Mouse (Mus musculus) layer of hippocampus, adult 9-10 months (tissue): ENCODE results near the gene Unk.

ENCODE experiments used
- DNase-seq: peaks from one replicate; pipeline ENCODE4 v3.0.0; 2022; ENCODE audit warnings: low spot score

Unk gene

DNA sequence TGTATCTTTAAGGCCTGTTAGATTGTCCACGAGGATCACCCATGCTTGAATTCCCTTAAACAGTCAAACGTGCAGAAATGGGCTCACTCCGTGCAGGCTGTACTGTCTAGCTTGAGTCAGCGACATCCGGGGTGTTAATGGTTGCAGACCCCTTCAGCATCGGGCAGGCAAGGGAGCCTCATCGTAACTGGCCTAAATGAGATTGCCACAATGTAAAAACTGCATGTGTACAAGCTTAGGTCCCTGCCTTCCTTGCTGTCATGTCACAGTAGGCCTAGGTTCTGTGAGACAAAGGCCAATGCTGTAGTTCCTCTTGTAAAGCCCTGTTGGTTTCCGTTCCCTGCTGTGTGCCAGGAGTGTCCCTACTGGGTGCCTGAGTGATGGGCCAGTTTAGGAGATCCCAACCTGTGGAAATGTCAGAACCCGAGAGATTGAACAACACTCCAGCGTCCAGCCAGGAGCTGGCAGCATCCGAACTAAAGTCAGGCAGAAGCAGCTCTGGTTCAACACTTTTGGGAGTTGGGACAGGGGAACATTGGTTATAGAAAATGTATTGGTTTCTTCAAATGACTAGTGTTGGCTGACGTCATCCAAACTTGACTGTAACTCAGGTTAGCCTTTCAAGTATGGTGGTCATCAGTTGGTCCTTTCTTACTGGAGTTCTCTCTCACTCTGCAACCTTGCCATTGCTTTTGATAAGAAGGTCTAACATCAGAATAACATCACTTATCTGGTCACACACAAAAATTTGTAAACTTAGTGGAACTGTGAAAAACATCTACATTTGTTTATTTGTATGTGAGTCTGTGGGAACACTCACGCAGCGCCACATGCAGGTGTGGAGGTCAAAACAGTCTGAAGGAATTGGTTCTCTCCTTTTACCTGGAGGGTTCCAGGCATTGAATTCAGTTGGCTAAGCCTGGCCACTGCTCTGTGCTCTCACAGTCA is 1.1 kb downstream of the Unk start:
- DNase-seq = no peak

DNA sequence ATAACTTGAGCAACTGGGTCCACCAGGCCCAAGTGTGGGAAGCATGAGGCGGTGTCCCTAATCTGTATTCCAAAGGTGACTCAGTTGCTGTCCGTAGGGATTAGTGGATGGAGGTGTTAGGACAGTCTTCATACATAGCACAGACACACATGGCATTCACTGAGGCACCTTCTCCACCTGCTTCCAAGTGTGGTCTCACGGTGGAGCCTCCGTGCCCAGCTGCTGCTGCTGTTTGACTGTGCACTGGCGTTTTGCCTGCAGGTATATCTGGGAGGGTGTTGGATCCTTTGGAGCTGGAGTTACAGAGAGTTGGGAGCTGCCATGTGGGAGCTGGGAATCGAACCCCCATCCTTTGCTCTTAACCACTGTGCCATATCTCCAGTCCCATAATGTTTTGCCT is 4.5 kb downstream of the Unk start:
- no peak for DNase-seq

DNA sequence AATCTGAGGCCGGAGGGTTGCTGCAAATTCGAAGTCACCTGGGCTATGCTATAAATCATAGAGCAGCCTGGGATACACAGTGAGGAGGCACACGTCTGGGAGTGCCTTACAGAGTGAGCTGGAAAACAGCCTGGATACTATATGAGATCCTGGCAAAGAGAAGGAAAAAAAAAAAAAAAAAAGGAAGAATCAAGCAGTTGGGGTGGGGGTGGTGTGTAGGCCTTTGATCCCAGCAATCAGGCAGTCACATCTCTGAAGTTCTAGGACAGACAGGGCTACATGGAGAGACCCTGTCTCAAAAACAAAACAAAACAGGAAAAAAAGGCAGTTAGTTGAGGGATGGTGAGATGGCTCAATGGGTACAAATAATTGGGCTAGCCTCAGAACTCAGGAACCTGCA is 6.5 kb downstream of the Unk start:
- no peak for DNase-seq

DNA sequence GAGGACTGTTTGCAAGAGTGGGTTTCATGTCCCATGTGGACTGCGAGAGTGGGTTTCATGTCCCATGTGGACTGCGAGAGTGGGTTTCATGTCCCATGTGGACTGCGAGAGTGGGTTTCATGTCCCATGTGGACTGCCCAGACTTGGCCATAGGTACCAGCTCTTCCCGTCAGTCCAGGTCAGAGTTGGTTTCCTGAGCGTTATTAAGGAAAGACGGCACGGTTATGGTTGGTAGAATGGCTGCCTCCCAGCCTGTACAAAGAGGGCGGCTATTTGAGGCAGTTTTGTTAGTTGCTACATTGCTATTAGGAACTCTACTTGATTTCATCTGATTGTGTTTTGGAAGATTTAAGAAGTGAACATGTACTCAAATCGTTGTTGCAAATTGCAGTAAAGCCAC is 7.7 kb downstream of the Unk start:
- DNase-seq = no peak

DNA sequence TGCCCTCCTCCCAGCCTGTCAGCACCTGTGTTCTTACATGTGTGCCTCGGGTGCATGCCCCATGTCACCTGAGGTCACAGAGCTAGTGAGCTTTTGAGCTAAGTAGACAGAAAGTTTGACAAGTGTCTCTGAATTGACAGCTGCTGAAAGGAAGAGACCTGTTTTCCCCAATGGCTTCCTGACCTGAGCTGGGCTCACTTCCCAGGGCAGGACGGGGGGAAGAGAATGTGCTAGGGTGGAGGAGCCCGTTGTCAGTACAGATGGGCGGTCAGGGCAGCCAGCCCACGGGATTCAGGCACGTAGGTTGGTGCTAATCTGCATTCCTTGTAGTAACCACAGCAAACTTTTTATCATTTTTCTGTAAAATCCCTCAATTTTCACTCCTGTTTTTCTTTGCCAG is 10.5 kb downstream of the Unk start:
- DNase-seq = no peak

DNA sequence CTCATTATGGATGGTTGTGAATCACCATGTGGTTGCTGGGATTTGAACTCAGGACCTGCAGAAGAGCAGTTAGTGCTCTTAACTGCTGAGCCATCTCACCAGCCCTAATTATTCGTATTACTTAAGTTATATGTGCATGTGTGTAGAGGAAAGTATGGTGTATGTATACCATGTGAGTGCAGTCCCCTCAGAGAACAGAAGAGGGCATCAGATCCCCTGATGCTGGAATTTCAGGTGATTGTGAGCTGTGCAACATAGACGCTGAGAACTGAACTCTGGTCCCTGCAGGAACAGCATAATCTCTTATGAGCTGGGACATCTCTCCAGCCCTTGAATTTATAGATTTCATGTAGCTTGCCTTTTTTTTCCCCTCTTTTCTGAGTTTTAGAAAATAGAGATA is 11.7 kb downstream of the Unk start:
- no peak for DNase-seq

DNA sequence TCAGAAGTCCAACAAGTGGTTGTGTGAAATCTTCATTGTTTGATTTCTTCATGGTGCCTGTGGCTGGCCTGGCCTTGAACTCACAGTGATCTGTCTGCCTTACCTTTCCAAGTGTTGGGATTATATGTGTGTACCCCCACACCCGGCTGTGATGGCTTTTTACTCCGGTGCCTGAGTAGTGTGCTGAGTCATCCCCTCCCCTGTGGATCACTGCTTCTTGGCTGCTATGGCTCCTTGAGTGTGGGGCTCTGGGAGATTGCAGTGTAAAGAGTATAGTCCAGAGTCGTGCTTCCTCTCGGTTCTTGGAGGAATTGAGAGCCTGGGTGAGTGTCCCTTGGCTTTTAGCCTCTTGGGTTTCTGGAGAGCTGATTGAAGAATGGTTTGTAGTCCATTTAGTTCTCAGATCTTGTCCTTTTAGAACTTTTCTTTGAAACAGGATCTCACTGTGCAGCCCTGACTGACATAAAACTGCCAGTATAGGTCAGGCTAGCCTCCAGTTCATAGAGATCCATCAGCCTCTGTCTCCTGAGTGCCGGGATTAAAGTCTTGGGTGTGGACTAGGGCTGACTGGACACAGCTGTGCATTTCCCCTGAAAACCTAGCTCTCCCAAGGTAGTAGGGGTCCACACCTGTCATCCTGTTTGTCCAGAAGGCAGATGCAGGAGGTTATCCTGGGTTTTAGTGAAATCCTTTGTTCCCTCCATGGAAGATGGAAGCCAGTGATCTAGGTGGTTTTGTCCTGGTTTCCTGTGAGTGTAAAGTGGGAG is 12.4 kb downstream of the Unk start:
- DNase-seq = no peak

DNA sequence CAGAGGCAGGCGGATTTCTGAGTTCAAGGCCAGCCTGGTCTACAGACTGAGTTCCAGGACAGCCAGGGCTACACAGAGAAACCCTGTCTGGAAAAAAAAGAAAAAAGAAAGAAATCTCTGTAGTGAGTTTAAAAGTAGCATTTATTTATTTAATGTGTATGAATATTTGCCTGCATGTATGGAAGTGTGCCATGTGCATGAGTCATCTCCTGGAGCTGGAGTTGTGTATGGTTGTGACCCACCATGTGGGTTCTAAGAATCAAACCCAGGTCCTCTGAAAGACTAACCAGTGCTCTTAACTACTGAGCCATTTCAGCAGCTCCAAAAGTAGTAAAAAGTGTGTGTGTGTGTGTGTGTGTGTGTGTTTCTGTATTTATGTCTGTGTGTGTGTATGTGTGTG is 13.2 kb downstream of the Unk start:
- no peak for DNase-seq

DNA sequence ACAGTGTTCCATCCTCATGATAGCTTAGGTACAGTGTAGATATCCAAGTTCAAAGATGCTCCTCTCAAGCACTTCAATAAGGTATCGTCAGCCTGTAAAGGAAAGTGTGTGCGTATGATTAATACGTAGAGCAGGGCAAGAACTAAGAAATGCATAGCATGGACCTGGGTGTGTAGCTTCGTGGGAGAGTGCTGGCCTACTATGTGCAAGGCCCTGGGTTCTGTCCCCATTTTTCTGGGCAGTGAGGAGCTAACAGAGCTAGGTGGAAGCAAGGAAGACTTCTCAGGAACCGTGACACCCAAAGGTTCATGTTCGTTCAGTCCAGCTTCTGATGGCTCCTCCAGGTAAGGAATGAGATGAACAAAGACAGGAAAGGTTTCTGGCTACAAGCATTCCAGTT is 15.1 kb downstream of the Unk start:
- no peak for DNase-seq

DNA sequence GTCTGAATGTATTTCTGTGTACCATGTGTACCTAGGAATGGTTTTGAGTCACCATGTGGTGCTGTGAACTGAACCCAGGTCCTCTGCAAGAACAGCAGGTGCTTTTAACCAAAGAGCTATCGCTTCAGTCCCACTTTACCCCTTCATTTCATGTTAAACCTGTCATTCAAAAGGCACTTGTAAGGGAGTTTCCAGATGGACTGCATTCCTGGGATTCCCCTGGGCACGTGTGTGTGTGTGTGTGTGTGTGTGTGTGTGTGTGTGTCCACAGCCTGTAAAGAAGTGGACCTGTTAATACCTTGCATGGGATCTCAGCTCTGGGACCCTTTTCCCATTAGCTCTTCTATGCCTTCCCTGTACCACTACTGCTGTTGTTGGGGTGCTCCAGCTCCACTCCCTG is 19.5 kb downstream of the Unk start:
- DNase-seq = no peak

DNA sequence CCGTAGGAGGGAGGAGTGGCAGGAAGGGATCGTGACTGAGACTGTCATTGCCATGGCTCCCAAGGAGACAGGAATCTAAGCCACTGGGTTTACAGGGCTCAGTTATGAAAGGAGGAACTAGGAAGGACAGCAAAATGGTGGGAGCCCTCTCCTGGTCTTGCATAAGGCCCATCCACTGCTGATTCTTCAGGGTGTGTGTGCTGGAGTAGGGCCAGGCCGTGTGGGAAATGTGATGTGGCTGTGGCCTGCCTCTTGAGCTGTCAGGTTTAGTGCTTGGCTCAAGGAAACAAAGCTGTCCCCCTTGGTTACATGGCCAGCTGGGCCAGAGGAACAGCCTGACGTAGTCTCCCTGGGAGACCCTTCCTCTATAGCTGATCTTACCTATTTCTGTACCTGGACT is 20.1 kb downstream of the Unk start:
- no peak for DNase-seq

DNA sequence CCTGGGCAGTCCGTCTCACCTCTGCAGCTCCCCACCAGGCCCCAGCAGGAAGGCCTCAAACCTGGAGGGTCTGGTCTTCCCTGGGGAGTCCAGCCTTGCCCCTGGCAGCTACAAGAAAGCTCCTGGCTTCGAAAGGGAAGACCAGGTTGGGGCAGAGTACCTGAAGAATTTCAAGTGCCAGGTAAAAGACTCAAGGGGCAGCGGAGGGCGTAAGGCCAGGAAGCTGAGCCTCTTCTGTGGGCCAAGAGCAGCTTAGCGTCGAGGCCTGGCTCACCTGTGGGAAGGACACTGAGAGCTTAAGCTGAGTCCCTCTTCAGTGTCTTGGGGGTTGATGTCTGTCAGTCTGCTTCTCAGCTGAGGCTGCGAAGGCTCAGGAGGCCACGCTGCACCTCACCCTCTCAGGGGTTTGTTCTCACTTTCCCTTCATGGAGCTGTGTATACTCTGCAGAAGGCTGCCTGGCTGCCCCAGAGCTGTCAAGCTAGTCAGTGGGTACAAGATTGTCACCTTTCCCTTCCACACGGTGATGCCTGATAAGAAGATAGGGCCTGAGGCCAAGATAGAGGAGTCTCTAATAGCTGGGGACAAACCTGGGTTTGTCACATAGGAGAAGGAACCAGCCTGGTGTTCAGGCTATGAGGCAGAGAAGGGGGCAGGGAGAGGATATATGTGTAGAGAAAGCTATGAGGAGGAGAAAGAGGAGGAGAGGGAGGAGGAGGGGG is 23.5 kb downstream of the Unk start:
- no peak for DNase-seq

DNA sequence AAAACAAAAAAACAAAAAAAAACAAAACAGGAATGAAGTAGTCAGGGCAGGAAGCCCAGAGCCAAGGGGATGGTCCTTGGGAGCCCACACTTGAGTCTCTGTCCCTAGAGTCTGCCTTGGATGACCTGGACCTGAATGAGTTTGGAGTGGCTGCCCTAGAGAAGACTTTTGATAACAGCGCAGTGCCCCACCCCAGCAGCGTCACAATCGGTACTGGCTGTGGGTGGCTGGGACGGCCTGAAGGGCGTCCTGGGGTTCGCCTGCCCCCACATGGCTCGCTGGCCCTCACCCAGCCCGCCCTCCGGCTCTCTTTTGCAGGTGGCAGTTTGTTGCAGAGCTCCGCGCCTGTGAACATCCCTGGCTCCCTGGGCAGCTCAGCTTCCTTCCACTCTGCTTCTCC is 25.8 kb downstream of the Unk start:
- no peak for DNase-seq

DNA sequence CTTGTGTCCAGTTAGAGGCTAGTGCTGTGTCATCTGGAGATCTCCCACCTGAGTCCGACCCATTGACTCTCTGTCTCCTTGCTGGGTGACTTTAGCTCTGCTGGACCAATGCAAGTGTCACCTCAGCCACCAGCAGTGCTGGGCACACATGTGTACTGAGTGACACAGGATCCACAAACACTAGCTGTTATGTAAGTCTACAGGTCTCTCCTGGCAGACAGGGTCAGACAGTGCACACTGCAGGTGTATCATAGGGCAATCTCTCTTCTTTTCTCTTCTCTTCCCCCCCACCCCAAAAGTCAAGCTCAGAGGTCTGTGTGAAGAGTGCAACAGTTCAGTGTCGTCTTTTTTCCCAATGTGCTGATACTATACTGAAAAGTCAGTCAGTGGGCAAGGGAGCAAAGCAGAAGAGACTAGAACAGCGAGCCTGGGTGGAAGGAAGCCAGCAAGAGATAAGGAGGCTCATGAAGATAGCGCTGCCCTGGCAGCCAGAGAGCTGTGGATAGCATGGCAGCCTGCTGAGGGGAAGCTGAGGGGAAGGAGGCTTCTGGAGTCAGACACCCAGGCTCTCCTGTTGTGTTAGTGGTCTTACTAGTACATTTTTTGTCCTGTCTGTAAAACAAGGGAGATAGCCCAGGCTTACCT is 27.2 kb downstream of the Unk start:
- DNase-seq = no peak

DNA sequence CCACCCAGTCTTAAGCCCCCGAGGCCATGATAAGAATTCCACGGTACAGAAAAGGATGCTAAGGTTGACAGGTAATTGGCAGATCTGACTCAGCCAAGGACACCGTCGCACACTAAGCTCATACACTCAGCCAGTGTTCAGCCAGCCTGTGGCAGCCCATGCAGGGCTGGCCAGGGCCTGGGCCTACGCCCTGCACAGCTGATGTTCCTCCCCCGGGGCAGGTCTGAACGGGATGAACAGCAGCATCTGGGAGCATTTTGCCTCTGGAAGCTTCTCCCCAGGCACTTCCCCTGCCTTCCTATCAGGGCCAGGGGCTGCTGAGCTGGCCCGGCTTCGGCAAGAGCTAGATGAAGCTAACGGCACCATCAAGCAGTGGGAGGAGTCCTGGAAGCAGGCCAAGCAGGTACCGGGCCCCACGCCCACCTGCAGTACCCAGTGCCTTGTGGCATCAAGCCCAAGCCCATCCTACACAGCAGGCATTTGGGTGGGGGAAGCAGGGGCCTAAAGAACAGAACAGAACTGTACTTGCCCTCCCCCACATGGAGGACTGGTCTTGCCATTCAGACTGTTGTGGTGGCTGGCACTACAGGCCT is 28.0 kb downstream of the Unk start:
- DNase-seq = no peak

DNA sequence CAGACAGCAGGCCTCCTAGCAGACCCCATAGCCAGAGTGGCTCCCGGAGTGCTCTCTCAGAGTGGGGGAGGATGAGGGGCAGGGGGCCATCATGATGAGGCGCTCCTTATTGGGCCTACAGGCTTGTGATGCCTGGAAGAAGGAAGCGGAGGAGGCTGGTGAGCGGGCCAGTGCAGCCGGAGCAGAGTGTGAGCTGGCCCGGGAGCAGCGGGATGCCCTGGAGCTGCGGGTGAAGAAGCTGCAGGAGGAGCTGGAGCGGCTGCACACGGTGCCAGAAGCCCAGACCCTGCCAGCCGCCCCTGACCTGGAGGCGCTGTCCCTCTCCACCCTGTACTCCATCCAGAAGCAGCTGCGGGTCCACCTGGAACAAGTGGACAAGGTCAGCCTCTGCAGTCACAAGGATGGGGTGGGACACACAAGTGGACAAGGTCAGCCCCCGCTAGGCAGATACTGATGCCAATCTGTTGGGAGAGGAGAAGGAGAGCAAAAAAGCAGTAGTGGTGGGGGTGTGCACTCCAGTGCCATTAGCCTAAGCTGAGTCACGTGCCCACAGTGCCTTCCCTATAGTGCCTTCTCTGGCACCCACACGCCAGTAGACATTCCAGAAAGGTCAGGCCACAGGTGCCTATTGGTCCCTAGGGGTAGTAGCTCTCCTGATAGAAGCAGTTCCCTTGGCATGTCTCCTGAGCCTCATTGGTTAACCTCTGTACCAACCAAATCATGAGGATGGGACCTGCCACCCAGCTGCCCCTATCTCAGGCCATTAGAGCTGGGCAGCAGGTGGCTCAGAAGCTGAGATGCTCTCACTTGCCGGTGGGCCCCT is 29.0 kb downstream of the Unk start:
- DNase-seq = no peak

DNA sequence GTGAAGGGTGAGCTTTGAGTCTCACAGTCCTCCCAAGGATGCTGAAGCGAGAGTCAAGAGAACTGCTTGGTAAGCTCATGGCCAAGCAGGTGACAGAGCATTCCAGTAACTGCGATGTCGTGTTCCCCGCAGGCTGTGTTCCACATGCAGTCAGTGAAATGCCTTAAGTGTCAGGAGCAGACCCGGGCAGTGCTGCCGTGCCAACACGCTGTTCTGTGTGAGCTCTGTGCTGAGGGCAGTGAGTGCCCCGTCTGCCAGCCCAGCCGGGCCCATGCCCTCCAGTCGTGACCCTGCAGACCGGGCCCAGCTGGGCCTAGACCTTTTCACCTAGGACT is 29.5 kb downstream of the Unk start:
- DNase-seq = no peak

DNA sequence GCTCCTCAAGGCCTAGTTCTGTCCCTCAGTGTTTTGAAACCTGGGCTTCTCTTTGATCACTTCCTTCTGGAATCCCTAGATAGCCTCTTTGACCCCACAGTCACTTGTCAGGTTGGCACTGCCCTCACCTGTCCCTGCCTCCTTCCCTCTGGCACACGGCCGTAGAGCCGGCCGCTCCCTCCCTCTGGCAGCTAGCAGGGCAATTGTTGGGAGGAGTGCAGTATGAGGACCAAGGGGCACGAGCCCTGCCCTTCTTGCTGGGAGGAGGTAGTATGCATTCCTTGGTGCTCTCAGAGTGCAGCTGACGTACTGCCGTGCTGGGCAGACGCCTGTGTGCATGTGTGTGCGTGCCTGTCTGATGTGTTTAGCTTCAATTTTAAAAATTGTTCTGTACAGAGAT is 30.5 kb downstream of the Unk start:
- DNase-seq = no peak

DNA sequence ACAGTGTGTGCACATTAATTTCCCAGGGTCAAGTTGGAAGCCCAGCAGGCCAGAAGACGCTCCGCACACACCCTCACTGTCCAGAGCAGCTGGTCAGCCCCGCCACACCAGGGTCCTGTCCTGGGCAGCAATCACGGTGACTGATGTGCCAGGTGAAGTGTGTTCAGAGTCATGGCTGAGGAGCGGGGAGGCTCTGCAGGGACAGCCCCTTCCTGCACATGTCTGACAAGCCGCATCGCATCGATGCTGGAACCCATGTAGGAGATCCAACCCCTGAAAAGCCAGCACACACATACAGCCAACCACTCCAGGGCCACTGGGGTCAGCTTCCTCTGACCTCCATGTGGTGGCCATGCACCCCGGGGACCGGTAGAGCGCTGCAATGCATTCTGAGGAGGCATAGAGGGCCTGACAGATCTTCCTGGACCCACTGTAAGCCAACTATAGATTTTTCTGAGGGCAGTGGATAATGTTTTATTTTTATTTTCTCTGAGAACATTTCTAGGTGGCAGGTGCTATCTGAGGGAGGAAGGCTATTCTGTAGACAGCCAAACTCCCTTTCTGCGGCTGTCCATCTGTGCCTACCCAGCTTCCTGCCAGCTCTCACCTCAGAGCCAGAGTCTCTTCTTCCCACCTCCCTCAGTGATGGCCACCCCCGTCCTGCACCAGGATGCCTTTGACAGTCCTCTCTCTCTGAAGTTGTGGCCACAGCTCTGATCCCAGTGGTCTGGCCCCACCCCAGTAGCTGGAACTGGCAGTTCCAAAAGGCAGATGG is 31.7 kb downstream of the Unk start:
- DNase-seq = no peak

DNA sequence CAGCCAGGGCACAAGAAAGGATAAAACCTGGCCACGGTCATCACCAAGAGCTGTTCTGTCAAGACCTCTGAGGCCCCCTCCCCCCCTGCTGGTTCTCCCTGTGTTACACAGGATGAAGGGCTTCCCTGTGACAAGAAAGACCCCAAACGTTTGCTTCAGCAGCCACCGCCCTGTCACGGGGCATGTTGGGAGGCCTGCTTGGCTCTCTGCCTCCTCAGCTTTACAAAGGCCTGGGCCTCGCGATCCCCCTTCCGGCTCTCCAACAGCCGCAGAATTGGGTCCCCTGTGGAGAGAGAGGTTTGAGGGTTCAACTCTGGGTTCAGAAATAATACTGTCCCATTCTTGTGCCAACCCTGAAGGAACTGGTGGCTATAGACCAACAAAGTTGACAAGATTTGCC is 32.4 kb downstream of the Unk start:
- DNase-seq = no peak
